Mouse (Mus musculus) cerebellum, adult 9-10 months (tissue): ENCODE data around the gene Trim10.
"Not testable (repeated sequence)": the region's sequence is repeated elsewhere in the genome, so short reads cannot be mapped to it uniquely, and the experiment has no call there.

Experiments used
- DNase-seq: peaks from one replicate; pipeline ENCODE4 v3.0.0; 2022

The Trim10 gene

GRCm38 (mm10) chr17:36866719-36867527 lies 2.5 kb upstream of the Trim10 start, which contains the start of gene Trim15:
Gene Trim15, minus strand, starts transcription at chr17:36867210.
- no peak for DNase-seq

GRCm38 (mm10) chr17:36868836-36869235 lies 538 bp upstream of the Trim10 start:
- DNase-seq: no peak

- no peak for DNase-seq
Measured at GRCm38 (mm10) chr17:36869955-36870810, 809 bp downstream of the Trim10 start.

- DNase-seq: no peak
Measured at GRCm38 (mm10) chr17:36874636-36875035, 5.3 kb downstream of the Trim10 start.

GRCm38 (mm10) chr17:36883350-36883749 lies 14.0 kb downstream of the Trim10 start:
- DNase-seq: no peak

- no peak for DNase-seq
Measured at GRCm38 (mm10) chr17:36885132-36885790, 15.9 kb downstream of the Trim10 start.

- no peak for DNase-seq
Measured at GRCm38 (mm10) chr17:36890073-36890903, 20.9 kb downstream of the Trim10 start, which contains the start of gene Trim40. Gene Trim40, minus strand, starts transcription at chr17:36890123.

GRCm38 (mm10) chr17:36891496-36891895 lies 22.1 kb downstream of the Trim10 start:
- DNase-seq: not testable (repeated sequence)

- peak; percentile 14 for DNase-seq
Measured at GRCm38 (mm10) chr17:36892362-36892761, 23.0 kb downstream of the Trim10 start.

- DNase-seq: no peak
Measured at GRCm38 (mm10) chr17:36893387-36893786, 24.0 kb downstream of the Trim10 start.

GRCm38 (mm10) chr17:36896583-36896982 lies 27.2 kb downstream of the Trim10 start:
- DNase-seq: peak; percentile 36

GRCm38 (mm10) chr17:36897065-36897464 lies 27.7 kb downstream of the Trim10 start:
- DNase-seq: no peak

- DNase-seq: no peak
Measured at GRCm38 (mm10) chr17:36897552-36898205, 28.3 kb downstream of the Trim10 start, which contains the start of gene Trim31. Gene Trim31, plus strand, starts transcription at chr17:36898118.

GRCm38 (mm10) chr17:36899376-36899775 lies 30.0 kb downstream of the Trim10 start:
- no peak for DNase-seq

GRCm38 (mm10) chr17:36900001-36900400 lies 30.6 kb downstream of the Trim10 start:
- no peak for DNase-seq

- no peak for DNase-seq
Measured at GRCm38 (mm10) chr17:36900691-36901090, 31.3 kb downstream of the Trim10 start.

GRCm38 (mm10) chr17:36903651-36904050 lies 34.3 kb downstream of the Trim10 start:
- DNase-seq: no peak

GRCm38 (mm10) chr17:36908235-36908634 lies 38.9 kb downstream of the Trim10 start:
- no peak for DNase-seq

GRCm38 (mm10) chr17:36909802-36910201 lies 40.4 kb downstream of the Trim10 start:
- DNase-seq: no peak

- no peak for DNase-seq
Measured at GRCm38 (mm10) chr17:36912031-36912430, 42.7 kb downstream of the Trim10 start.

GRCm38 (mm10) chr17:36914108-36914507 lies 44.7 kb downstream of the Trim10 start:
- DNase-seq: peak; percentile 79

- peak; percentile 49 for DNase-seq
Measured at GRCm38 (mm10) chr17:36915076-36915475, 45.7 kb downstream of the Trim10 start.
